Mouse (Mus musculus) midbrain, embryonic 14.5 days (tissue): Measurements from ENCODE around the gene Plekhm3. TPM values are rescaled to one million over a fixed set of nuclear protein-coding genes. Genes with fewer than 3 reads are reported as not detected.

ENCODE experiments used
- ATAC-seq: fragments of 200-750 bp; cut with Nextera tagmentation; 2 replicates; pipeline ENCODE4 v1.8.0; 2017; ENCODE audit warnings: moderate number of reproducible peaks, moderate library complexity; ENCODE audit not compliant: low FRiP score, low TSS enrichment
- DNase-seq: peaks from one replicate; pipeline ENCODE4 v3.0.0-alpha.2; 2015
- H3K27ac ChIP-seq: fragments of 300-500 bp; sonication (generic); replicated peaks from 2 replicates; pipeline ENCODE4 v1.5.1; 2014; ENCODE audit warnings: mild to moderate bottlenecking, low read depth, low read length, moderate library complexity
- H3K27me3 ChIP-seq: fragments of 300-500 bp; sonication (generic); 2 replicates; pipeline ENCODE4 v1.6.1; 2014; ENCODE audit warnings: low read length, control low read depth, mixed read lengths; ENCODE audit not compliant: control insufficient read depth, insufficient read depth
- H3K36me3 ChIP-seq: fragments of 300-500 bp; sonication (generic); 2 replicates; pipeline ENCODE4 v1.6.1; 2014; ENCODE audit warnings: low read length, control low read depth; ENCODE audit not compliant: control insufficient read depth, insufficient read depth
- H3K4me1 ChIP-seq: fragments of 300-500 bp; sonication (generic); 2 replicates; pipeline ENCODE4 v1.6.1; 2014; ENCODE audit warnings: mild to moderate bottlenecking, antibody characterized with exemption, low read length, control low read depth; ENCODE audit not compliant: control insufficient read depth, insufficient read depth
- H3K4me2 ChIP-seq: fragments of 300-500 bp; sonication (generic); 2 replicates; pipeline ENCODE4 v1.6.1; 2014; ENCODE audit warnings: mild to moderate bottlenecking, low read length, moderate library complexity
- H3K4me3 ChIP-seq: fragments of 300-500 bp; sonication (generic); replicated peaks from 2 replicates; pipeline ENCODE4 v1.5.1; 2014; ENCODE audit warnings: low read depth, low read length
- H3K9ac ChIP-seq: fragments of 300-500 bp; sonication (generic); replicated peaks from 2 replicates; pipeline ENCODE4 v1.6.1; 2014; ENCODE audit warnings: mild to moderate bottlenecking, low read length, moderate library complexity
- H3K9me3 ChIP-seq: fragments of 300-500 bp; sonication (generic); 2 replicates; pipeline ENCODE4 v1.6.1; 2016; ENCODE audit warnings: low read length, control low read depth, mixed read lengths; ENCODE audit not compliant: control insufficient read depth
- WGBS: fragments of 180-500 bp; shearing (Covaris S2); extraction: QIAGEN DNeasy Blood & Tissue Kit; methylation state at CpG from one replicate; pipeline ENCODE4 v1.1.7; 2014; 5-methylcytosine and 5-hydroxymethylcytosine counted together
- polyA plus RNA-seq: library from polyadenylated mRNA; unstranded; fragments of >200 nt; fragmentation: Nextera tagmentation; extraction: Ambion mirVana; gene quantifications from 2 replicates; pipeline ENCODE4 v1.2.1, GENCODE M21; 2014

Gene Plekhm3
- polyA plus RNA-seq, 1 experiment from 2014 or later: 11.7 TPM

- Histone ChIP-seq H3K27me3 (no peaks in the 10 kb centered on the region), H3K4me2 (no peak overlapping the region), H3K27ac (no peak overlapping the region), H3K9ac (no peak overlapping the region), H3K4me3 (no peak overlapping the region), H3K36me3 (no peaks in the 10 kb centered on the region), H3K9me3 (no peaks in the 10 kb centered on the region), H3K4me1 (no peaks in the 10 kb centered on the region)
- ATAC-seq (no peak), DNase-seq (no peak)
- WGBS: 96% methylated on average over 2 of the region's 2 CpGs
Measured at GRCm38 (mm10) chr1:64813182-64813581, 143.4 kb downstream of the Plekhm3 start.

- H3K27me3 ChIP-seq: no peaks in the 10 kb centered on the region
- no peak overlapping the region for H3K27ac ChIP-seq
- ATAC-seq (no peak), DNase-seq (no peak)
- WGBS: 93% methylated on average over 1 of the region's 1 CpGs
- no peaks in the 10 kb centered on the region for H3K4me1 ChIP-seq
- H3K9me3 ChIP-seq: no peaks in the 10 kb centered on the region
- H3K4me2 ChIP-seq: no peak overlapping the region
- H3K36me3 ChIP-seq: no peaks in the 10 kb centered on the region
- H3K4me3 ChIP-seq: no peak overlapping the region
- no peak overlapping the region for H3K9ac ChIP-seq
Measured at GRCm38 (mm10) chr1:64811956-64812355, 144.7 kb downstream of the Plekhm3 start.

- H3K4me3 ChIP-seq: no peak overlapping the region
- WGBS: 62% methylated on average over 2 of the region's 2 CpGs
- H3K27ac ChIP-seq: no peak overlapping the region
- no peak overlapping the region for H3K4me2 ChIP-seq
- H3K4me1 ChIP-seq: no peaks in the 10 kb centered on the region; the same call in 1 of the 2 replicates
- no peaks in the 10 kb centered on the region for H3K36me3 ChIP-seq
- ATAC-seq (no peak), DNase-seq (no peak)
- no peak overlapping the region for H3K9ac ChIP-seq
- no peaks in the 10 kb centered on the region for H3K9me3 ChIP-seq
- H3K27me3 ChIP-seq: no peaks in the 10 kb centered on the region
Measured at GRCm38 (mm10) chr1:64809085-64809484, 147.5 kb downstream of the Plekhm3 start.

GRCm38 (mm10) chr1:64807766-64808165, 148.9 kb downstream of the Plekhm3 start:
- Histone ChIP-seq H3K4me3 (no peak overlapping the region), H3K9me3 (no peaks in the 10 kb centered on the region), H3K36me3 (no peaks in the 10 kb centered on the region), H3K27me3 (no peaks in the 10 kb centered on the region), H3K4me1 (no peaks in the 10 kb centered on the region; the same call in 1 of the 2 replicates), H3K27ac (no peak overlapping the region), H3K9ac (no peak overlapping the region), H3K4me2 (no peak overlapping the region)
- no peak for DNase-seq
- 70% methylated on average over 1 of the region's 1 CpGs for WGBS
- ATAC-seq: no peak

GRCm38 (mm10) chr1:64805217-64805616, 151.4 kb downstream of the Plekhm3 start:
- Histone ChIP-seq H3K36me3 (no peaks in the 10 kb centered on the region), H3K27ac (no peak overlapping the region), H3K27me3 (no peaks in the 10 kb centered on the region), H3K4me1 (no peaks in the 10 kb centered on the region; the same call in 1 of the 2 replicates), H3K4me2 (no peak overlapping the region), H3K9me3 (no peaks in the 10 kb centered on the region), H3K9ac (no peak overlapping the region), H3K4me3 (no peak overlapping the region)
- WGBS: 36% methylated on average over 2 of the region's 2 CpGs
- DNase-seq (no peak), ATAC-seq (no peak)

- ATAC-seq: no peak
- 80% methylated on average over 6 of the region's 6 CpGs for WGBS
- Histone ChIP-seq H3K4me3 (no peak overlapping the region), H3K36me3 (no peaks in the 10 kb centered on the region), H3K4me2 (no peak overlapping the region), H3K4me1 (no peaks in the 10 kb centered on the region; the same call in 1 of the 2 replicates), H3K9me3 (no peaks in the 10 kb centered on the region), H3K27ac (no peak overlapping the region), H3K9ac (no peak overlapping the region), H3K27me3 (no peaks in the 10 kb centered on the region)
- no peak for DNase-seq
Measured at GRCm38 (mm10) chr1:64802631-64803030, 154.0 kb downstream of the Plekhm3 start.

- WGBS: 91% methylated on average over 3 of the region's 3 CpGs
- Histone ChIP-seq H3K4me2 (no peak overlapping the region), H3K27me3 (no peaks in the 10 kb centered on the region), H3K27ac (no peak overlapping the region), H3K36me3 (no peaks in the 10 kb centered on the region), H3K4me3 (no peak overlapping the region), H3K4me1 (no peaks in the 10 kb centered on the region), H3K9ac (no peak overlapping the region), H3K9me3 (no peaks in the 10 kb centered on the region)
- no peak for DNase-seq
- no peak for ATAC-seq
Measured at GRCm38 (mm10) chr1:64797621-64798020, 159.0 kb downstream of the Plekhm3 start.

- no peak for ATAC-seq
- Histone ChIP-seq H3K27ac (no peak overlapping the region), H3K36me3 (no peaks in the 10 kb centered on the region), H3K27me3 (no peaks in the 10 kb centered on the region), H3K4me2 (no peak overlapping the region), H3K9ac (no peak overlapping the region), H3K4me3 (no peak overlapping the region), H3K9me3 (no peaks in the 10 kb centered on the region), H3K4me1 (no peaks in the 10 kb centered on the region)
- WGBS: 86% methylated on average over 6 of the region's 6 CpGs
- DNase-seq: no peak
Measured at GRCm38 (mm10) chr1:64796867-64797582, 159.6 kb downstream of the Plekhm3 start.

- Histone ChIP-seq H3K9me3 (no peaks in the 10 kb centered on the region), H3K9ac (no peak overlapping the region), H3K36me3 (no peaks in the 10 kb centered on the region), H3K4me1 (no peaks in the 10 kb centered on the region; the same call in 1 of the 2 replicates), H3K4me3 (no peak overlapping the region), H3K27ac (no peak overlapping the region), H3K27me3 (no peaks in the 10 kb centered on the region), H3K4me2 (no peak overlapping the region)
- ATAC-seq: no peak
- WGBS: 75% methylated on average over 8 of the region's 8 CpGs
- DNase-seq: no peak
Measured at GRCm38 (mm10) chr1:64795284-64796040, 161.2 kb downstream of the Plekhm3 start.
